Mouse (Mus musculus) testis, adult 2 months (tissue): ENCODE results near the gene Pan3.

Source experiments
- CTCF ChIP-seq: fragments of 200-500 bp; IDR thresholded peaks from 2 replicates; pipeline ENCODE4 v1.5.1; 2012; ENCODE audit warnings: low read depth, mild to moderate bottlenecking, inconsistent platforms, low read length, moderate library complexity; ENCODE audit not compliant: control insufficient read depth, insufficient read depth, insufficient replicate concordance
- POLR2A ChIP-seq: fragments of 200-500 bp; IDR thresholded peaks from 2 replicates; pipeline ENCODE4 v1.6.1; 2012; ENCODE audit warnings: low read depth, mild to moderate bottlenecking, inconsistent platforms, low read length, moderate library complexity; ENCODE audit not compliant: control insufficient read depth

DNA sequence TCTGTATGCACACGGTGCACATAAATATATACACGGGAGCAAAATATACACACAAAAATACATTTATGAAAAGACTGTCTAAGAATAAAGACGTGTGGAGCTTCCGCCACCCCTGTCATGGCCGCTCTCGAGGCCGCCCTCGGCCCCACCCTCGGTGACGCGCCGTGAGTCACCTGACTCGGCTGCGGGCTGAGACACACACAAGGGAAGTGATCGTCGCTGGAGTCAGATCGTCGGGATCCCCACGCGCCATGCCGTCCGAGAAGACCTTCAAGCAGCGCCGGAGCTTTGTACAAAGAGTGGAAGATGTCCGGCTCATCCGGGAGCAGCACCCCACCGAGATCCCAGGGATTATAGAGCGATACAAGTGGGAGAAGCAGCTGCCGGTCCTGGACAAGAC, 21.2 kb upstream of the Pan3 start:
- TF ChIP-seq CTCF = no peak
- no peak for TF ChIP-seq POLR2A
